Mouse (Mus musculus) bone marrow, adult 2 months (tissue): Measurements from ENCODE around the gene Fgf18.

ENCODE experiments used
- CTCF ChIP-seq: fragments of 200-500 bp; IDR thresholded peaks from 2 replicates; pipeline ENCODE4 v1.5.1; 2011; ENCODE audit warnings: low read length, control low read depth; ENCODE audit not compliant: control insufficient read depth, insufficient read depth
- POLR2A ChIP-seq: fragments of 200-500 bp; IDR thresholded peaks from 2 replicates; pipeline ENCODE4 v1.6.1; 2011; ENCODE audit warnings: low read depth, mild to moderate bottlenecking, control low read depth, low read length, borderline replicate concordance; ENCODE audit not compliant: control insufficient read depth

DNA sequence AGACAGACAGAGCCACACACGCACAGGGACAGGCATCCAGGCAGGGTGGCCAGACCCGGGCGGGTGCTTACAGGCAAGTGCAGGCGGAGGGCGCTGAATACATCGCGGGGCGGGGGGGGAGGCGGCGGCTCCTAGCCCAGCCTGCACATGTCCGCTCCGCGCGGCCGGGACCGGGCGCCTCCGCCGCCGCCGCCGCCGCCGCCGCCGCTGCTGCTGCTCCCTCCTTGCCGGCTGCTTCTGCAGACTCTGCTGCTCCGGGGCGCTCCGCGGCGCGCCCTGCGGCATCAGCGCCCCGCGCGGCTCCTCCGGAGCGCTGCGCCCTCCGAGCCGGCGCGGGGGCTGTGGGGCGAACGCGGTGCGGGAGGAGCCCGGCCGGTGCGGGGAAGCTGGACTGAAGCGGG is at the start of gene Fgf18:
- TF ChIP-seq CTCF (no peak), POLR2A (no peak)
